Mouse (Mus musculus) kidney, adult 2 months (tissue): ENCODE results near the gene Elp1. TPM values are rescaled to one million over a fixed set of nuclear protein-coding genes. Genes with fewer than 3 reads are reported as not detected.

Experiments
- DNase-seq: peaks from one replicate; pipeline ENCODE4 v3.0.0; 2021
- H3K27ac ChIP-seq: fragments of 200-500 bp; 2 replicates; pipeline ENCODE4 v1.5.1; 2012; ENCODE audit warnings: low read depth, low read length, control low read depth, inconsistent platforms; ENCODE audit not compliant: insufficient read depth
- H3K27me3 ChIP-seq: fragments of 200-500 bp; replicated peaks from 2 replicates; pipeline ENCODE4 v1.6.1; 2012; ENCODE audit warnings: mild to moderate bottlenecking, moderate library complexity, low read length, inconsistent platforms; ENCODE audit not compliant: control insufficient read depth, insufficient read depth
- H3K36me3 ChIP-seq: fragments of 200-500 bp; 2 replicates; pipeline ENCODE4 v1.6.1; 2012; ENCODE audit warnings: mild to moderate bottlenecking, moderate library complexity, low read length, inconsistent platforms; ENCODE audit not compliant: control insufficient read depth, insufficient read depth
- H3K4me1 ChIP-seq: fragments of 200-500 bp; 2 replicates; pipeline ENCODE4 v1.6.1; 2011; ENCODE audit warnings: low read length; ENCODE audit not compliant: control insufficient read depth, insufficient read depth
- H3K4me3 ChIP-seq: fragments of 200-500 bp; 2 replicates; pipeline ENCODE4 v1.5.1; 2011; ENCODE audit warnings: mild to moderate bottlenecking, low read depth, low read length, control low read depth; ENCODE audit not compliant: insufficient read depth
- CTCF ChIP-seq: fragments of 200-500 bp; conservative IDR thresholded peaks from 2 replicates; pipeline ENCODE4 v1.5.1; 2011; ENCODE audit warnings: low read depth, mild to moderate bottlenecking, control low read depth, low read length, moderate library complexity, mixed read lengths; ENCODE audit not compliant: insufficient read depth, insufficient read length
- POLR2A ChIP-seq: fragments of 200-500 bp; IDR thresholded peaks from one replicate; pipeline ENCODE4 v1.6.1; 2011; ENCODE audit warnings: low read depth, low read length, control low read depth
- WGBS: fragments of 180-500 bp; shearing (Covaris S2); methylation state at CpG from one replicate; pipeline ENCODE4 v1.1.7; 2018; 5-methylcytosine and 5-hydroxymethylcytosine counted together
- polyA plus RNA-seq: library from polyadenylated mRNA; depleted of rRNA; stranded (reverse); fragments of >200 nt; gene quantifications from 2 replicates; pipeline ENCODE4 v1.2.3, GENCODE M21; 2012; rRNA removed

Gene Elp1
- polyA plus RNA-seq, 1 experiment: 10.2 TPM

DNA sequence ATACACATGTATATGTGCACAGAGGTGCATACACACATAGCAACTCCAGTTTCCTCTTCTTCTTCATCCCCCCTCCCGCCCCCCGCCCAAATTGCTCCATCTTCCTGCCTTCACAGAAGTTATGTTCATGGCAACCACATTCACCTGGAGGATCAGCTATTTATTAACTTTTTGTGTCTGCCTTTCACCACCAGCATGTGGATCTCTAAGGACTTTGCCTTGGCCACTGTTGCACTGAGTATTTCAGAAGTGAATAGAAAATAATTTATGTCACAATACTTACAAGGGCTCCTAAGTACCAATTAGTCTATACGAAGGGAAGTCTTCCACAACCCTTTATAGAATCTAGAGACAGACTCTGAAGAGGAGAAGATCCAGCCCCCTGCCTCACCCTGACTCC is 84.2 kb downstream of the Elp1 start:
- peak; percentile 75 for DNase-seq
- 65% methylated on average over 3 of the region's 3 CpGs for WGBS
- H3K4me3 ChIP-seq: no peak overlapping the region
- H3K36me3 ChIP-seq: no peaks in the 10 kb centered on the region
- 0 out of 2 replicates have a peak overlapping the region, but pooled peaks have one; percentile 35 for H3K27ac ChIP-seq
- H3K4me1 ChIP-seq: peaks cover 4% of the 10 kb centered on the region
- H3K27me3 ChIP-seq: no peaks in the 10 kb centered on the region
- no peak for TF ChIP-seq POLR2A
- TF ChIP-seq CTCF: no peak

DNA sequence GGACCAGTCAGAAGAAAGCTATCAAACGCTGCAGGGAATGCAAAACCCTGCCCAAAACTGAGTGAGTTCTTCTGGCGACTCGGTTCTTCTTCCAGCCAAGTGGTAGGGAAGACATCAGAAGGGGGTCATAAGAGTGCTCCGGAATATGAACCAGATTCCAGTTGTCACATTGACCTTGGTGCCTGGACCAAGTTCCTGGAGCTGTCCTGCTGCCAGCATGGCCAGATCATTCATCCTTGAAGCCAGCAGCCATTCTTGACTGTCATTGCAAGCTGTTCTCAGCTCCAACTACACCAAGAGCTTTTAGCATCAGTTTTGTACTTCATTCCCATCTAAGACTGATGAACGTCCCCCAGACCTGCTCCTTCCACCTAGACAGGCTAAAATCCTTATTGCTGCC is 85.3 kb downstream of the Elp1 start:
- Histone ChIP-seq H3K36me3 (no peaks in the 10 kb centered on the region), H3K4me3 (no peak overlapping the region), H3K27ac (no peak overlapping the region), H3K27me3 (no peaks in the 10 kb centered on the region), H3K4me1 (no peaks in the 10 kb centered on the region; the same call in 1 of the 2 replicates)
- WGBS: 46% methylated on average over 5 of the region's 5 CpGs
- no peak for TF ChIP-seq POLR2A
- no peak for TF ChIP-seq CTCF
- peak; percentile 79 for DNase-seq

- H3K27ac ChIP-seq: no peak overlapping the region
- DNase-seq: no peak
- H3K4me3 ChIP-seq: no peak overlapping the region
- no peaks in the 10 kb centered on the region for H3K36me3 ChIP-seq
- H3K4me1 ChIP-seq: no peaks in the 10 kb centered on the region
- no peaks in the 10 kb centered on the region for H3K27me3 ChIP-seq
- TF ChIP-seq CTCF: no peak
- no peak for TF ChIP-seq POLR2A
- 85% methylated on average over 3 of the region's 3 CpGs for WGBS
Observed at GRCm38 (mm10) chr4:56713155-56713554, 89.0 kb downstream of the Elp1 start.

DNA sequence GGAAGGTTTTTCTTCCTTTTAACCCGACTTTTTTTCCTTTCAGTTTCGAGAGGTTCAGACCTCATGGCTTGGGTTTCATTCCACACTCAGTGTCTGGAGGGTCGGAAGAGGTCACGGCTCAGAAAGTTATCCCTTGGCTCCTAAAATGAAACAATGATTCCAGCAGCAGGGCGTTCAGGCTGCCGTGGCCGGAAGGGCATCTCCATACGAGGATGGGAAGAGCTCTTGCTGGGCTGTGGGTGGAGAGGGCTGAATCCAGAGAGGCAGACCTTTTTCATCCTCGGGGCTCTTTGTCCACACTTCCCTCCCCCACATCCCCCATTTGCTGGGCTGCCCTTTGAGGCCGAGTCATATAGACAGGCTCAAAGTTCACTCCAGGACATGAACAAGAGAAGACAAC is 99.9 kb downstream of the Elp1 start:
- no peak for TF ChIP-seq POLR2A
- TF ChIP-seq CTCF: no peak
- Histone ChIP-seq H3K36me3 (no peaks in the 10 kb centered on the region), H3K27ac (no peak overlapping the region), H3K4me1 (no peaks in the 10 kb centered on the region), H3K4me3 (no peak overlapping the region), H3K27me3 (no peaks in the 10 kb centered on the region)
- DNase-seq: no peak
- WGBS: 11% methylated on average over 10 of the region's 10 CpGs

Other genes starting within 250 kb of the Elp1 start
- not detected in 2 replicates for gene Gm26657, start 62.3 kb downstream of the Elp1 start, polyA plus RNA-seq
- 0.25 and 0.57 TPM in 2 replicates for gene Actl7b, start 60.9 kb downstream of the Elp1 start, polyA plus RNA-seq
- gene Actl7a, start 58.9 kb downstream of the Elp1 start, polyA plus RNA-seq: 0.07 and 0.16 TPM in 2 replicates
- 3.2 and 4.3 TPM in 2 replicates for gene Fam206a, start within 50 bp of the Elp1 start, polyA plus RNA-seq
- 14.3 and 14.4 TPM in 2 replicates for gene Ctnnal1, start 62.9 kb upstream of the Elp1 start, polyA plus RNA-seq
- gene Tmem245, start 145.1 kb upstream of the Elp1 start, polyA plus RNA-seq: 13.8 and 15.2 TPM in 2 replicates
- 0.02 and 0.03 TPM in 2 replicates for gene Frrs1l, start 188.1 kb upstream of the Elp1 start, polyA plus RNA-seq